Mouse (Mus musculus): ENCODE data around the gene Dusp23.

Dusp23 gene

DNA sequence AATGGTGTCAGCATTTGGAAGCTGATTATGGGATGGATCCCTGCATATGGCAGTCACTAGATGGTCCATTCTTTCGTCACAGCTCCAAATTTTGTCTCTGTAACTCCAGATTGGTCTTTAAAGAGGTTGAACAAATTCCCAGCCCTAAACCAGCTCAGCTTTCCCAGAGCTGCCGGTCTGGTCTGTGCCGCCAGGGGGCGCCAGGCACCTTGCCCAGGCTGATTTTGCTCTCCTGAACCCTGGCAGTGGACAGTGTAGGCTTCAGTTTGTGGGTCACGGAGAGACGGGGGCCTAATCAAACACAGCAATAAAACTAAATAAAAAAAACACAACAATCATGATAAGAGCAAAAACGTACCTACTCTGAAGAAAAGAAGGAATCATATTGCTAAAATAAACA is 13.5 kb downstream of the Dusp23 start:
- peak; percentile 82 to 88 for DNase-seq

DNA sequence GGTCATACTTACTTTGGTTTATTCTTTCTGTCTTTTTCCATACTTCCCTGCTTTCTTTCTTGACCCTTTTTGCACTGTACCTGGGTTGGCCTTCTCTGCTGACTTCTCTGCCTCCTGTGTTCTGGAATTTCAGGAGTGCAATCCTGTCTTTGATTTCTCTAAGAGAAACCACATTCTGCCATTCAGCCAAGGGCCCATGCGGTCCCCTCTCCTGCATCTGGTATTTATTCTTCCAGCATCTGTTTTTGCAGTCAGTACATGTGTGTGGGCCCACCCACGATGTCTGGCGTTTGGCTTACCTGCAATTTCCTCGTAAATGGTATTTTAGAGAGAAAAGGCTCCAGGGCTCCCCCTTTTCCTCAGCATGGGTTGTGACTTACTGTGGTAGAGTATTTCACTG is 14.6 kb downstream of the Dusp23 start:
- DNase-seq = no peak

DNA sequence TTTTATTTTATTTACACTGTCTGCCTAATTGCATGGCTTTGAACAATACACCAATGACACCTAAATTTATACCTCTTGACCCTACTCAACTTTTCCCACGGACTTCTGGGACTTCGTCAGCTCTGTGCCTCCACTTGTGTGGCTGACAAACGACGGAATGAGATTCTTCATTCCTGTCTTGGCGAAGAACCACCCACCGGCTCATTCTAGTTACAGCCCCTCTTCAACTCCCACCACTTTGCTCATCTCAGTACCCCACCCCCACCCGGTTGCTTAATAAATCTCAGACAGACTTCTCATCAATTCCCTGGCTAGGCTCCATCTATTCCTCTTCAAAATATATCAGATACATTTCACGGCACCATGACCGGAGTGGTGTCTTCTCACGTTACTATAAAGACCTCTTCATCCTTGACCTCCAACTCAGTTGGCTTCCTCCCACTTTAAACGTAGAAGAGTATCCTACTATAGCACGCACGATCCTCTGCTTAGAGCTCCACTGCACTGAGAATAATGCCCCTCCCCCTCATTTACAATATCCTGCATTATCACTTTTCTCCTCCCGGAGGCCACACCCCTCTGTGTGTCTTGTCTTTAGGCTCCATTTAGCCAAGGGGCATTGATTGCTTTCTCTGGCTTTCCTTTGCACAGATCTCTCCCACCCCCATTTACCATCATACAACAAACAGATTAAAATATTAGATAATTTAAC is 15.2 kb downstream of the Dusp23 start:
- no peak for DNase-seq

DNA sequence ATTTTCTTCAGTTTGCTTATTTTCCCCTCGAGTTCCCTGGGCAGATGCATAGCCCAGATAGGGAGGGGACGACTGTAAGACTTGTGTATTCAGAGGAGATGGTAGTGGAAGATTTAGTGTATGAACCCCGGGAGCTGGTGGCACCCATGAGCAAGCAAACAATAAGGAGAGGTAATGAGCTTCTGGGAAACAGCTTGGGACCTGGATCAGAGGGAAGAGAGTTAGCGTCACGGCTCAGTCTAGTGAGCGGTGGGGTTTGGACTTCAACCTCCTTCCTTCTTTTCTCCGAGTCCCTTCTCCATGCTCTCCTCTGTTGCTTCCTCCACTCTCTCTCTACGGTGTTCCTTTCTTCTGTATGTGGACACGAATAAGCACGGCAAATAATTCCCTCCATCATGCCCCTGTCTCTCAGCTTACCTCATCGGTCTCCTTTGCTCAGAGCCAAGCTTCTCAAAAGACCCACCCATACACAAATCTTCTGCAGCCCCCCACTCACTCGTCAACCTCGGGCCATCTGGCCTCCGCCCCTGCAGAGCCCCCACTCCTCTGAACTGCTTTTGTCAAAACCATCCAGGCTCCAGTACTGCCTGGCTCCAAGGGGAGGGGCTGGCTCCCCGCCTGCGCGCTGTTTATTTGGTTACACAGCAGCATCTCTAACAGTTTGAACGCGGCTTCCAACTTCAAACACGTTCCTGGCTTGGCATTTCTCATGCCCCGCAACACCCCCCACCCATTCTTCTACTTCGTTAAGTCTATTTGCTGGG is 16.0 kb downstream of the Dusp23 start:
- peak; percentile 50 to 55 for DNase-seq

GRCm38 (mm10) chr1:172615412-172615811 is 17.4 kb downstream of the Dusp23 start:
- DNase-seq = no peak

DNA sequence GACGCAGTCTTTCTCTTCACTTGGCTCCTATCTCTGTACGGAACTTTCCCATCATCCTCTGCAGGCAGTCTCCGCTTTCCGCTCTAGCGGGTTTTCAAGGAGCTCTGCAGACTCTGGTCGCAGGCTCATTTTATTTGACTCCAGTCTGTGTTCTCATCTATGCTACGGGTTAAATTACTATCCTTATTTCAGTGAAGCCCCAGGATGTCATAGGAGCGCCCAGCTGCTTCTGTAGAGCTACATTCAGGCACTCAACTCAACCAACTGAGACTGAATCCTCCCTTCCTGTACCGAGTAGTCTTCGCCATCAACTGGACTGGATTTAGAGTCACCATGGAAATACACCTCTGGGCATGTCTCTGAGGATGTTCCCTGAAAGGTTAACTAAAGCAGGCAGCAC is 18.1 kb downstream of the Dusp23 start:
- DNase-seq = no peak

GRCm38 (mm10) chr1:172612745-172613144 is 20.0 kb downstream of the Dusp23 start:
- no peak for DNase-seq

GRCm38 (mm10) chr1:172611304-172611703 is 21.5 kb downstream of the Dusp23 start:
- DNase-seq = no peak

- DNase-seq = no peak
These were observed 30.4 kb downstream of the Dusp23 start, which contains the start of gene Fcrl6 for GRCm38 (mm10) chr1:172602326-172602725. Gene Fcrl6, minus strand, starts transcription at chr1:172602551.

- DNase-seq = peak; percentile 27 to 54
These were observed 38.3 kb downstream of the Dusp23 start for GRCm38 (mm10) chr1:172594495-172594894.

GRCm38 (mm10) chr1:172593956-172594355 is 38.8 kb downstream of the Dusp23 start:
- DNase-seq = no peak

GRCm38 (mm10) chr1:172593321-172593720 is 39.4 kb downstream of the Dusp23 start:
- DNase-seq = no peak

- no peak for DNase-seq
These were observed 42.4 kb downstream of the Dusp23 start, which contains the start of gene Slamf8 for GRCm38 (mm10) chr1:172590385-172590784. Gene Slamf8, minus strand, starts transcription at chr1:172590568.

DNA sequence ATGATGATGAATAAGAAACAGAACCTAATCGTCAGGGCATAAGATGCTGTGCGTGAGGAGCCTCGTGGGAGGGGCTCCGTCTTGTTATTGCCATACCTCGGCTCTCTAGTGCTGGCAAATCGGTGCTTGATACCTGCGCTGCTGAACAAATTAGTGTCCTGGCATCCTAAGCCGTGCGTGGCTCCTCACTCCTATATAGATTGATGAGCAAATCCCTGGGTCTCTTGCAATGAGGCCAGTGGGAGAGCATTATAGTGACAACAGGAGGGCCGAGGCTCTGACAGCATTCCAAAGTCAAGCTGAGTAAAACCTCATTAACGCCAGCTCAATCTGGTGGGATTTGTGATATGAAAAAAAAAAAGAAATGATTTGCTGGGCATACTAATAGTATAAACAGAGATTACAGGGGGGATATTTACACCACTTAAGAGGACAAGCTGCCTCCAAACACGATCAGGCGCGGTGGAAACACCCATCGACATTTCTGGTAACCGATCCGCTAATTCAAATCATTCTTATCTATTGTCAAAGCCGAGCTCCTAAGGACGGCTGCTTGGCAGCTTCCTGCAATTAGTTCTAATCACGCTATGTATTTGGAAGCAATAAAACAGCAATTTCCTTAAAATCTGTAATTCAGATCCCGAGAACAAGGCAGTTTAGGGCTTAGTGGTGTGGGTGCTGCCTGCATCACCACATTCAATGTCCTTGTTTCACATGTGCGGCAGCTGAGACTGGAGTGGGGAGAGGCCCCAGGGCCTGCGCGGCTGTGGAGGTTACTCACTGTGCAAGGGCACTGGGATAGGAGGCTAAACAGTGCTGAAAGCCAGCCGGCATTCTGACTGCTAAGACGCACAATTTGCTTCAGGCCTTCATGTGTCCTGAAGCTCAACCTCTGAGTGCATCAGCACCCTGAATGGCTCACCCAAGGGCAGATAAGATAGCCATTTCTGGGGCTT is 46.9 kb downstream of the Dusp23 start:
- DNase-seq = peak; percentile 13 to 14

DNA sequence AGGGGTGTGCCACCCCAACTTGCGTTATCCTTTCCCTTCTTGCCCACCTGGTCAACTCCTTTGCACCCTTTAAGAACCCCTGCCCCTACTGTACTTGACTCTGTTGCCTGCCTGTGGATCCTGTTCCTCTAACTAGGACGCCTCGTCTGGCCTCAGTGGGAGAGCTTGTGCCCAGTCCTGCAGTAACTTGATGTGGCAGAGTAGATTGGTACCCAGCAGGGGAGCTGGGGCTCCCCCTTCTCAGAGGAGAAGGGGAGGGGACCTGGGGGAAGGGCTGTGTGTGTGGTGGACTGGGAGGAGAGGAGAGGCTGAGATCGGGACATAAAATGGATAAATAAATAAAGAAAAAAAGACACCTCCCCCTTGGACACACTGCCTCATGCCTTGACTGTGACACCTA is 47.7 kb downstream of the Dusp23 start:
- no peak for DNase-seq

DNA sequence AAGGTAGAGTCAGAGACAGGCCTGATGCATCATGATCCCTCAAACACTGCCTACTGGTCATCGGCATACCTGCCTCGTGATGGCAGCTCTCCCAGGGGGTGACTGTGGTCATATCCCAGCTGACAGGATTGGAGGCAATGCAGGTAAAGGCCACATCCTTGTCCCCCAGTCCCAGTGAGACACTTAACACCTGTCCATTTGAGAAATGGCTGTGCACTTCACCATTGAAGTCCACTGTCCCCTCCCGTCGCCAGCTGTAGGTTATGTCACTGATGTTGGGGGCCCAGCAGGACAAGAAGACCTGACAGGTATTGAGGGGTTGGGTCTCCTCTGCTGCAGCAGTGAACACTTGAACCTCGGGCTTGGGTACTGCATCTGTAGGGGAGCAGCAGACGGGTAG is 48.5 kb downstream of the Dusp23 start:
- no peak for DNase-seq

- DNase-seq = no peak
These were observed 50.3 kb downstream of the Dusp23 start for GRCm38 (mm10) chr1:172582436-172582835.

Data from cerebellum, postnatal 25 days (tissue).